Mouse (Mus musculus): ENCODE data around the gene 2310030G06Rik. TPM values are rescaled to one million over a fixed set of nuclear protein-coding genes. Genes with fewer than 3 reads are reported as not detected.

2310030G06Rik gene
- polyA plus RNA-seq, 1 experiment from 2014 or later = 1.4 TPM

GRCm38 (mm10) chr9:50738914-50739870 is 7.1 kb downstream of the 2310030G06Rik start, which contains the start of gene Dixdc1:
Dixdc1 (minus strand) TSS chr9:50739517.
- peak; percentile 93 for DNase-seq (ENCODE audit: low spot score)
- 15% methylated on average over 36 of the region's 36 CpGs for WGBS
- H3K4me3 ChIP-seq = peak within 1 kb of the TSS; percentile 53
- H3K9me3 ChIP-seq (replicated peaks) = no peaks in the 10 kb centered on the region
- peak within 1 kb of the TSS; percentile 33; the same call in 1 of the 2 replicates for H3K27ac ChIP-seq (replicated peaks)
- H3K4me1 ChIP-seq = peaks cover 15% of the 10 kb centered on the region
- H3K27me3 ChIP-seq (ENCODE audit: low read depth, poor library complexity, severe bottlenecking) = peaks cover 14% of the 10 kb centered on the region
- H3K36me3 ChIP-seq = no peaks in the 10 kb centered on the region

- DNase-seq (ENCODE audit: low spot score) = peak; percentile 47
- peaks cover 17% of the 10 kb centered on the region for H3K27me3 ChIP-seq (ENCODE audit: low read depth, poor library complexity, severe bottlenecking)
- 0 out of 2 replicates have a peak overlapping the region, but pooled peaks have one; percentile 23 for H3K4me3 ChIP-seq
- WGBS = 10% methylated on average over 9 of the region's 9 CpGs
- H3K27ac ChIP-seq (replicated peaks) = no peak overlapping the region
- H3K9me3 ChIP-seq (replicated peaks) = no peaks in the 10 kb centered on the region
- H3K36me3 ChIP-seq = no peaks in the 10 kb centered on the region
- peaks cover 35% of the 10 kb centered on the region for H3K4me1 ChIP-seq
Observed at GRCm38 (mm10) chr9:50734989-50735388, 11.3 kb downstream of the 2310030G06Rik start.

GRCm38 (mm10) chr9:50732560-50732959 is 13.8 kb downstream of the 2310030G06Rik start:
- no peak overlapping the region for H3K4me3 ChIP-seq
- peak overlapping the region; percentile 72 for H3K27ac ChIP-seq (replicated peaks)
- peaks cover 38% of the 10 kb centered on the region for H3K4me1 ChIP-seq
- no peaks in the 10 kb centered on the region for H3K36me3 ChIP-seq
- no peaks in the 10 kb centered on the region for H3K9me3 ChIP-seq (replicated peaks)
- peak; percentile 27 for DNase-seq (ENCODE audit: low spot score)
- H3K27me3 ChIP-seq (ENCODE audit: low read depth, poor library complexity, severe bottlenecking) = peaks cover 19% of the 10 kb centered on the region
- WGBS = 9% methylated on average over 4 of the region's 4 CpGs

GRCm38 (mm10) chr9:50729600-50729999 is 16.7 kb downstream of the 2310030G06Rik start:
- H3K36me3 ChIP-seq = no peaks in the 10 kb centered on the region
- H3K4me3 ChIP-seq = no peak overlapping the region
- DNase-seq (ENCODE audit: low spot score) = no peak
- H3K9me3 ChIP-seq (replicated peaks) = no peaks in the 10 kb centered on the region
- 56% methylated on average over 4 of the region's 4 CpGs for WGBS
- H3K4me1 ChIP-seq = peaks cover 61% of the 10 kb centered on the region
- H3K27ac ChIP-seq (replicated peaks) = no peak overlapping the region
- peaks cover 17% of the 10 kb centered on the region for H3K27me3 ChIP-seq (ENCODE audit: low read depth, poor library complexity, severe bottlenecking)

GRCm38 (mm10) chr9:50727925-50728651 is 18.2 kb downstream of the 2310030G06Rik start:
- H3K27me3 ChIP-seq (ENCODE audit: low read depth, poor library complexity, severe bottlenecking) = peaks cover 17% of the 10 kb centered on the region
- DNase-seq (ENCODE audit: low spot score) = peak; percentile 86
- peak overlapping the region; percentile 88 for H3K27ac ChIP-seq (replicated peaks)
- no peaks in the 10 kb centered on the region for H3K36me3 ChIP-seq
- H3K4me3 ChIP-seq = peak overlapping the region; percentile 71
- peaks cover 63% of the 10 kb centered on the region for H3K4me1 ChIP-seq
- H3K9me3 ChIP-seq (replicated peaks) = no peaks in the 10 kb centered on the region
- WGBS = under 1% methylated on average over 45 of the region's 45 CpGs

- H3K27ac ChIP-seq (replicated peaks) = peak overlapping the region; percentile 88
- 2% methylated on average over 30 of the region's 30 CpGs for WGBS
- no peaks in the 10 kb centered on the region for H3K36me3 ChIP-seq
- no peaks in the 10 kb centered on the region for H3K9me3 ChIP-seq (replicated peaks)
- no peak for DNase-seq (ENCODE audit: low spot score)
- H3K4me1 ChIP-seq = peaks cover 60% of the 10 kb centered on the region
- peak overlapping the region; percentile 71 for H3K4me3 ChIP-seq
- H3K27me3 ChIP-seq (ENCODE audit: low read depth, poor library complexity, severe bottlenecking) = peaks cover 17% of the 10 kb centered on the region
Observed at GRCm38 (mm10) chr9:50727171-50727924, 19.0 kb downstream of the 2310030G06Rik start.

GRCm38 (mm10) chr9:50725921-50726590 is 20.3 kb downstream of the 2310030G06Rik start:
- Histone ChIP-seq H3K36me3 (no peaks in the 10 kb centered on the region), H3K27me3 (ENCODE audit: low read depth, poor library complexity, severe bottlenecking) (peaks cover 17% of the 10 kb centered on the region), H3K27ac (replicated peaks) (peak overlapping the region; percentile 88), H3K9me3 (replicated peaks) (no peaks in the 10 kb centered on the region), H3K4me3 (peak overlapping the region; percentile 71), H3K4me1 (peaks cover 62% of the 10 kb centered on the region)
- peak; percentile 23 for DNase-seq (ENCODE audit: low spot score)
- WGBS = 50% methylated on average over 8 of the region's 8 CpGs

GRCm38 (mm10) chr9:50724661-50725330 is 21.5 kb downstream of the 2310030G06Rik start:
- DNase-seq (ENCODE audit: low spot score) = no peak
- H3K4me1 ChIP-seq = peaks cover 64% of the 10 kb centered on the region
- H3K9me3 ChIP-seq (replicated peaks) = no peaks in the 10 kb centered on the region
- WGBS = 70% methylated on average over 3 of the region's 3 CpGs
- no peak overlapping the region; the same call in 1 of the 2 replicates for H3K27ac ChIP-seq (replicated peaks)
- peaks cover 11% of the 10 kb centered on the region for H3K27me3 ChIP-seq (ENCODE audit: low read depth, poor library complexity, severe bottlenecking)
- H3K4me3 ChIP-seq = no peak overlapping the region
- no peaks in the 10 kb centered on the region for H3K36me3 ChIP-seq

GRCm38 (mm10) chr9:50724147-50724546 is 22.2 kb downstream of the 2310030G06Rik start:
- H3K27ac ChIP-seq (replicated peaks) = no peak overlapping the region
- H3K4me1 ChIP-seq = peaks cover 61% of the 10 kb centered on the region
- WGBS = 86% methylated on average over 2 of the region's 2 CpGs
- no peaks in the 10 kb centered on the region for H3K9me3 ChIP-seq (replicated peaks)
- H3K36me3 ChIP-seq = no peaks in the 10 kb centered on the region
- DNase-seq (ENCODE audit: low spot score) = no peak
- H3K27me3 ChIP-seq (ENCODE audit: low read depth, poor library complexity, severe bottlenecking) = peaks cover 6% of the 10 kb centered on the region; the same call in 1 of the 2 replicates
- H3K4me3 ChIP-seq = no peak overlapping the region

- H3K4me3 ChIP-seq = no peak overlapping the region
- H3K9me3 ChIP-seq (replicated peaks) = no peaks in the 10 kb centered on the region
- H3K27me3 ChIP-seq (ENCODE audit: low read depth, poor library complexity, severe bottlenecking) = no peaks in the 10 kb centered on the region
- no peak overlapping the region for H3K27ac ChIP-seq (replicated peaks)
- DNase-seq (ENCODE audit: low spot score) = no peak
- 87% methylated on average over 7 of the region's 7 CpGs for WGBS
- H3K4me1 ChIP-seq = peaks cover 57% of the 10 kb centered on the region
- no peaks in the 10 kb centered on the region for H3K36me3 ChIP-seq
Observed at GRCm38 (mm10) chr9:50723406-50723805, 22.9 kb downstream of the 2310030G06Rik start.

GRCm38 (mm10) chr9:50722451-50722911 is 23.9 kb downstream of the 2310030G06Rik start:
- WGBS = 58% methylated on average over 8 of the region's 8 CpGs
- no peak for DNase-seq (ENCODE audit: low spot score)
- no peaks in the 10 kb centered on the region for H3K27me3 ChIP-seq (ENCODE audit: low read depth, poor library complexity, severe bottlenecking)
- H3K4me1 ChIP-seq = peaks cover 48% of the 10 kb centered on the region
- no peaks in the 10 kb centered on the region for H3K9me3 ChIP-seq (replicated peaks)
- no peak overlapping the region for H3K27ac ChIP-seq (replicated peaks)
- no peaks in the 10 kb centered on the region for H3K36me3 ChIP-seq
- H3K4me3 ChIP-seq = no peak overlapping the region
